Mouse (Mus musculus) embryonic facial prominence, embryonic 11.5 days (tissue): Measurements from ENCODE around the gene Stard5. TPM values are rescaled to one million over a fixed set of nuclear protein-coding genes. Genes with fewer than 3 reads are reported as not detected.

ENCODE experiments used
- ATAC-seq: fragments of 200-750 bp; cut with Nextera tagmentation; replicated peaks from 2 replicates; pipeline ENCODE4 v1.8.0; 2017; ENCODE audit warnings: low read depth; ENCODE audit not compliant: insufficient number of reproducible peaks, low FRiP score, low TSS enrichment
- DNase-seq: peaks from one replicate; pipeline ENCODE4 v3.0.0-alpha.2; 2015; ENCODE audit warnings: low spot score
- H3K27ac ChIP-seq: fragments of 300-500 bp; sonication (generic); replicated peaks from 2 replicates; pipeline ENCODE4 v1.5.1; 2014; ENCODE audit warnings: mild to moderate bottlenecking, low read depth, low read length, control low read depth
- H3K27me3 ChIP-seq: fragments of 300-500 bp; sonication (generic); 2 replicates; pipeline ENCODE4 v1.6.1; 2014; ENCODE audit warnings: mild to moderate bottlenecking, low read length, moderate library complexity, mixed read lengths; ENCODE audit not compliant: control insufficient read depth, insufficient read depth
- H3K36me3 ChIP-seq: fragments of 300-500 bp; sonication (generic); replicated peaks from 2 replicates; pipeline ENCODE4 v1.6.1; 2014; ENCODE audit warnings: low read depth, mild to moderate bottlenecking, low read length, moderate library complexity, mixed read lengths; ENCODE audit not compliant: control insufficient read depth, insufficient read depth
- H3K4me1 ChIP-seq: fragments of 300-500 bp; sonication (generic); 2 replicates; pipeline ENCODE4 v1.6.1; 2014; ENCODE audit warnings: low read length, mixed read lengths; ENCODE audit not compliant: control insufficient read depth, insufficient read depth
- H3K4me2 ChIP-seq: fragments of 300-500 bp; sonication (generic); 2 replicates; pipeline ENCODE4 v1.6.1; 2014; ENCODE audit warnings: low read depth, mild to moderate bottlenecking, control low read depth, low read length, moderate library complexity
- H3K4me3 ChIP-seq: fragments of 300-500 bp; sonication (generic); 2 replicates; pipeline ENCODE4 v1.5.1; 2014; ENCODE audit warnings: low read depth, low read length, control low read depth
- H3K9ac ChIP-seq: fragments of 300-500 bp; sonication (generic); replicated peaks from 2 replicates; pipeline ENCODE4 v1.6.1; 2014; ENCODE audit warnings: mild to moderate bottlenecking, control low read depth, low read length
- H3K9me3 ChIP-seq: fragments of 300-500 bp; sonication (generic); replicated peaks from 2 replicates; pipeline ENCODE4 v1.6.1; 2016; ENCODE audit warnings: mild to moderate bottlenecking, low read length, inconsistent platforms, mixed read lengths; ENCODE audit not compliant: control insufficient read depth
- WGBS: fragments of 180-500 bp; shearing (Covaris S2); extraction: QIAGEN DNeasy Blood & Tissue Kit; methylation state at CpG from one replicate; pipeline ENCODE4 v1.1.7; 2014; 5-methylcytosine and 5-hydroxymethylcytosine counted together
- polyA plus RNA-seq: library from polyadenylated mRNA; unstranded; fragments of >200 nt; fragmentation: Nextera tagmentation; extraction: Ambion mirVana; gene quantifications from 2 replicates; pipeline ENCODE4 v1.2.1, GENCODE M21; 2014

The Stard5 gene
- polyA plus RNA-seq, 1 experiment from 2014 or later, result 19.5 TPM

DNA sequence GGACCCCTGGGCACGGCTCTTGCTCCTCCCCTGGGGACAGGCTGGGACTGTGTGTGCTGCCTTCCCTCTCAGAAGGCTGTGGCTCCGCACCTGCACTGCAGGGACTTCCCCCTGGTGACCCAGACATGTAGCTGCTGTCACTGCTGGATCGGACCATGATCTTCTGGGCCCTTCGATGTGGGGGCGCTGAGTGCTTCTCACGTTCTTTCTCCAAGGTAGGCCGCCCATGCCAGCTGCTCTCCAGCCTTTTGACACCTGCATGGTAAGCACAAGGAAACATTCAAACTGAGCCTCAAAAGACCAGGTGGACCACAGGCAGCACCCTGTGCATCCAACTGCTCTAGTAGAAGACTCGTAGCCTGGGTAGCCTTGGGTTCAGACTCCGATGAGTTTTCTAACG, 29.3 kb downstream of the Stard5 start:
- Histone ChIP-seq H3K4me2 (no peak overlapping the region), H3K27ac (no peak overlapping the region), H3K9me3 (no peaks in the 10 kb centered on the region), H3K4me1 (no peaks in the 10 kb centered on the region), H3K27me3 (no peaks in the 10 kb centered on the region), H3K4me3 (no peak overlapping the region), H3K9ac (no peak overlapping the region), H3K36me3 (no peaks in the 10 kb centered on the region)
- WGBS, result 91% methylated on average over 10 of the region's 10 CpGs
- ATAC-seq, result no peak
- DNase-seq, result no peak

DNA sequence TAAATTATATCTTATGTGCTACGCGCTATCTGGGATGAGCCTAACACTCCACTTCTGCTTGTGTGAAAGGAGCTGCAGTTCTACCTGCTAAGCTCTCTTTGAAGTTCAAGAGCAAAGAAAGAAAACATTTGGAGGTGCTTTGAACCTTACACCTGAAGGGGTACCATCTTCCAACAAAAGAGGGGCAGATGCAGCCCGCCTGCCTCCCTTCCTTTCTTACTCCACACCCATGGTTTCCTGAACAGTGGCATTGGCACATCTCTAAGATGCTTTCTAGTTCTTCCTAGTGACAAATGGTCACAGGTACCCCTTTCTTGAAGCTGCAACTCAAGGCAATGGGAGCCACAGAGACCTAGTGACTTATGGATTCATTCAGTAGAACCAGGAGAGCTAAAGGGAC, 30.0 kb downstream of the Stard5 start:
- H3K9me3 ChIP-seq, result no peaks in the 10 kb centered on the region
- DNase-seq (no peak), ATAC-seq (no peak)
- H3K27me3 ChIP-seq, result no peaks in the 10 kb centered on the region
- H3K4me3 ChIP-seq, result no peak overlapping the region
- no peak overlapping the region for H3K27ac ChIP-seq
- no peak overlapping the region for H3K9ac ChIP-seq
- H3K36me3 ChIP-seq, result no peaks in the 10 kb centered on the region
- no peak overlapping the region for H3K4me2 ChIP-seq
- no peaks in the 10 kb centered on the region for H3K4me1 ChIP-seq
- WGBS, result 92% methylated on average over 3 of the region's 3 CpGs

DNA sequence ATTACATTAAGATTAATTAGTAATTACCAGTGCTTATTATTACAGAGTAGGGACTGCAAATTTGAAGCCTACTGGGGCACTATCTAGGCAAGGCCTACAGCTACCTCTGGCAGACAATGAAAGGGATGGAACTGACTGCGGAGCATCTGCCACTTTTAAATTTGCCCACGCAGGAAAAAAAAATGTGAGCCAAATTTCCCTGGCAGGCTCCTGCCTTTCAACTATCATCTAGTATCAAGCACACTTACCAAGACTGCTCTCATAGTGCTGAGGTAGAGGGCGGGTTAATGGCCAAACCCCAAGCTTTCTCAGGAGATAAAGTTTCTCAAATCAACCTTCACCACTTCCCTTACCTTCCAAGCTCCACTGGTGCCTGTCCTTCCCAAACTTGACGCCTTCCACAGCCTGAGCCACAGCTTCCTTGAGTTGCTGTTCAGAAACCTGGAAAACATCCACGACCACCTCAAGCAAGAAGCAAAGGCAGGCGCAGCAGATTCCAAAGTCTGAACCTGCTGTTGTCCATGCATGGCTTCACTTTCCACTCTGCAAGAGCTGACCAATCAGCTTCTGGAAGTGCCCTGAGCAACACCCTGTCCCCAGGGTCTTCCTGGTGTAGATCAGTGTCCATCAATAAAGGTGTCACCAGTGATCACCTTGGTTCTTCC, 31.1 kb downstream of the Stard5 start:
- Histone ChIP-seq H3K9ac (no peak overlapping the region), H3K4me2 (no peak overlapping the region), H3K36me3 (no peaks in the 10 kb centered on the region), H3K4me3 (no peak overlapping the region), H3K9me3 (no peaks in the 10 kb centered on the region), H3K27me3 (no peaks in the 10 kb centered on the region), H3K27ac (no peak overlapping the region), H3K4me1 (no peaks in the 10 kb centered on the region)
- no peak for ATAC-seq
- WGBS, result 86% methylated on average over 6 of the region's 6 CpGs
- DNase-seq, result no peak

DNA sequence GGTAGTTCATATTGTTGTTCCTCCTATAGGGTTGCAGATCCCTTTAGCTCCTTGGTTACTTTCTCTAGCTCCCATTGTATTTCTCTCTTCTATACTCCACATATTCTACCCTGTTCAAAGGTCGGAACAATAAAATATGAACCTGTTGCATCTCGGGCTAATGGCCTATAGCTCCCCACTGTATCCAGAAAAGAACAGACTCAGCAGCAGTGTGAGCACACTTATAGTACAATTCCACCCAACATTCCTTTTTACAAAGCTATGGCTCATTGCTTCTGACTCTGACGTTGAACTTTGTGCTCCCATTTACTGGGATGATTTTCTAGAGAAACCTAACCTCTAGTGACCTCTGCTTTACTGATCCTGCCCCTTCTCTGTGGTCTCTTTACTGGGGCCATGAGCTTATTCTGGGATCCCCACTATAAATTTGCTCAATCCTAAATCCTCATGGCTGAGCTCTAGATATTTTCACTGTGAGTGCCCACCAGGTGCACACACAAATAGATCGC, 34.4 kb downstream of the Stard5 start:
- Histone ChIP-seq H3K4me2 (no peak overlapping the region), H3K4me1 (no peaks in the 10 kb centered on the region), H3K27me3 (no peaks in the 10 kb centered on the region), H3K4me3 (no peak overlapping the region), H3K9ac (no peak overlapping the region), H3K9me3 (no peaks in the 10 kb centered on the region), H3K36me3 (no peaks in the 10 kb centered on the region), H3K27ac (no peak overlapping the region)
- ATAC-seq, result no peak
- 85% methylated on average over 4 of the region's 4 CpGs for WGBS
- no peak for DNase-seq

DNA sequence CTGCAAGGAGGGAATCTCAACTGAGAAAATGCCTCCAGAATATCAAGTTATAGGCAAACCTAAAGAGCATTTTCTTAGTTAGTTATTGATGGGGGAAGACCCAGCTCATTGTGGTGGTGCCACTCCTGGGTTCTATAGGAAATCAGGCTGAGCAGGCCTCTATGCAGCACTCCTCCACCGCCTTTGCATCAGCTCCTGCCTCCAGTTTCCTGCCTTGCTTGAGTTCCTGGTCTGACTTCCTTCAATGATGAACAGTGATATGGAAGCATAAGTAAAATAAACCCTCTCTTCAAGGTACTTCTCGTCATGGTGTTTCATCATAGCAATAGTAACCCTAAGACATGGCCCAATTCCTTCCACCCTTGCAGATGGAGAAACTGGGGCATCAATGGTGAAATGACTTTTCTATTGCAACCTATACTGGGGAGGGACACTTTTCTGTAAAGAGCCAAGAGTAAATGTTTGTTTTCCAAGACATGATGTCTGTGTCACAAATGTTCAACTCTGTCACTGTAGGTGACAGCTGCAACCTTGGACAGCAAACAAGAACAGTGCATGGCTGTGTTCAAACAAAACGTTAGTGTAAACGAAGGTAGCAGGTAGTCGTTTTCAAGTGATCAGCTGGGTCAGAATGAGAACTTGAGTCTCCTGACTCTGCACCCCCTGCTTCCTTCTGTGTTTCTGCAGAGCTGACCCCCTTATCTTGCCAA, 36.3 kb downstream of the Stard5 start:
- WGBS, result 81% methylated on average over 5 of the region's 5 CpGs
- no peak for ATAC-seq
- Histone ChIP-seq H3K4me2 (no peak overlapping the region), H3K4me1 (no peaks in the 10 kb centered on the region), H3K27ac (no peak overlapping the region), H3K9ac (no peak overlapping the region), H3K36me3 (no peaks in the 10 kb centered on the region), H3K9me3 (no peaks in the 10 kb centered on the region), H3K4me3 (no peak overlapping the region), H3K27me3 (no peaks in the 10 kb centered on the region)
- DNase-seq, result no peak

DNA sequence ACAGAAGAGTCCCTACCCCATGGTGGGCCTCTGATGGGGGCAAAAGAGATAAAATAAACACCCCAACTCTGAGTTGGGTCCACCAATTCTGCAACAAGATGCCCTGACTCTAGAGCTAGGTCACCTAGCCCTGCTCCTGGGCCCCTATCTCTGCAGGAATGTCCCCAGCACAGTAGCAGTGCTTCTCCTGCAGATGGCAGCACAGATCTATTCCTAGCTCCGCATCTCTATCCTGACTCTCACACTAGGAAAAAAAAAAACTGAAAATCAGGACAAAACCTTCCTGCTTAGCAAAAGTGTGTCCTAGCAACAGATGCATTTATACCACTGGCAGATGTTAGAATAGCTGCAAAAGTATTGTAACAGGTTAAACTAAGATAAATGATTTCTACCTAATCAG, 37.0 kb downstream of the Stard5 start:
- Histone ChIP-seq H3K36me3 (no peaks in the 10 kb centered on the region), H3K4me1 (no peaks in the 10 kb centered on the region), H3K9ac (no peak overlapping the region), H3K27me3 (no peaks in the 10 kb centered on the region), H3K9me3 (no peaks in the 10 kb centered on the region), H3K4me3 (no peak overlapping the region), H3K4me2 (no peak overlapping the region), H3K27ac (no peak overlapping the region)
- 14% methylated on average over 1 of the region's 1 CpGs for WGBS
- no peak; the same call in 1 of the 2 replicates for ATAC-seq
- DNase-seq, result peak; percentile 81

DNA sequence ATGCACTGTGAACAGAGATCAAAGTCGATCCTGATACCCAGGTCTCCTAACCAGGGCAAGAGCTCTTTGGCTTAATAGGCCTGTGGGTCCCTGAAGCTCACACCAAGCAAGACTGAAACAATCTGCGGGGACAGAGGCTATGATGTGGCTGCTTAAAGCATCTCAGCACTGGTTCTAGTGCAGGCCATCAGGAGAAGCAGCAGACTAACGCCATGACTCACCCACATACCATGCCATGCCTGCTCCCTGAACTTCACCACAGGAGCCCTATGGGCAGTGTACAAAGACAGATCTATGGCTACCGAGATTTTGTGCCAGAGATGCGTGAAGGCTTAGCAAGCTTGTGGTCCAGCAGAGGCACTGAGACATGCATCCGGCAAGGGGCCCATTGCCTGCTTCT, 39.8 kb downstream of the Stard5 start:
- WGBS, result 86% methylated on average over 6 of the region's 6 CpGs
- Histone ChIP-seq H3K27me3 (no peaks in the 10 kb centered on the region), H3K27ac (no peak overlapping the region), H3K4me1 (no peaks in the 10 kb centered on the region), H3K4me3 (no peak overlapping the region), H3K9me3 (no peaks in the 10 kb centered on the region), H3K4me2 (no peak overlapping the region), H3K9ac (no peak overlapping the region), H3K36me3 (no peaks in the 10 kb centered on the region)
- DNase-seq (no peak), ATAC-seq (no peak)

DNA sequence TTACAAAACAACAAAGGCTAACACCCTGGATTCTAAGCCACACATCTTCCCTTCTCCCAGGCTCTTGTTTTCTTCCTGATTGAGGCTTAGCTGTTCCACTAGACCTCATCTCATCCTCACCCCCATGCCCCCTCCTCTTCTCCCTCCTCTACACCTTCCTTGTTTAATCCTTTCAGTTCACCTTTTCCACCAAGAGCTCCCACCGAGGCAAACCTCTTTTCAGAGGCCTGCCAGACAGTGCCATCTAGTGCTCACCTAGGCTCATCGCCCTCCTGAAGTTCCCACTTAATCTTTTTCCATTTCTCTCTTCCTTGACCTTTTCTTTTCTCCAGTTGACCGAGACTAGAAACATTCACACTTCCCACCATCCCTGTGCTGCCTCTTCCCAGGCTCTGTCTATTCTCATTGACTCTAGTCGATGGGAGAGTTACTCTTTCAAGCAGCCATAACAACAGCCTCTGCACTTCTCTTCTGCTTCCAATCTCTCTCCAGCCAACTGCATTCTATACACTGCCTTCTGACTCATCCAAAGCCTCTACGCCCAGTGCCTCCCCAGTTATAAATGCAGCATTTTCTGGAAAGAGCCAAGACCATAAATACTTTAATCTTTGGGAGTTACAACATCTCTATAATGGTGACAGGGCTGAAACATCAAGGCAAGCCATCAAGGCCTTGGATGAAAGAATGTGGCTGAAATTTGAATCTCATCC, 43.9 kb downstream of the Stard5 start:
- Histone ChIP-seq H3K27me3 (no peaks in the 10 kb centered on the region), H3K4me2 (no peak overlapping the region), H3K4me1 (no peaks in the 10 kb centered on the region), H3K9me3 (no peaks in the 10 kb centered on the region), H3K27ac (no peak overlapping the region), H3K4me3 (no peak overlapping the region), H3K36me3 (no peaks in the 10 kb centered on the region), H3K9ac (no peak overlapping the region)
- DNase-seq (peak; percentile 61), ATAC-seq (no peak)
- 33% methylated on average over 5 of the region's 5 CpGs for WGBS
